Mouse (Mus musculus) cerebellum, adult 2 months (tissue): Measurements from ENCODE around the gene Fbln2. TPM values are rescaled to one million over a fixed set of nuclear protein-coding genes. Genes with fewer than 3 reads are reported as not detected.
"Not testable (repeated sequence)": the region's sequence is repeated elsewhere in the genome, so short reads cannot be mapped to it uniquely, and the experiment has no call there.

Source experiments
- DNase-seq, 2 experiments: peaks; one replicate each; pipeline ENCODE4 v3.0.0; 2021
- H3K27ac ChIP-seq: fragments of 200-500 bp; 2 replicates; pipeline ENCODE4 v1.5.1; 2012; ENCODE audit warnings: low read length, control low read depth, inconsistent platforms; ENCODE audit not compliant: insufficient read depth
- H3K27me3 ChIP-seq: fragments of 200-500 bp; 2 replicates; pipeline ENCODE4 v1.6.1; 2012; ENCODE audit warnings: inconsistent platforms, mild to moderate bottlenecking, low read length, moderate library complexity; ENCODE audit not compliant: control insufficient read depth, insufficient read depth
- H3K4me1 ChIP-seq: fragments of 200-500 bp; 2 replicates; pipeline ENCODE4 v1.6.1; 2011; ENCODE audit warnings: low read length; ENCODE audit not compliant: control insufficient read depth, insufficient read depth
- H3K4me3 ChIP-seq: fragments of 200-500 bp; replicated peaks from 2 replicates; pipeline ENCODE3; 2011; ENCODE audit warnings: mild to moderate bottlenecking, low read depth, low read length, control low read depth; ENCODE audit not compliant: insufficient read depth
- CTCF ChIP-seq: fragments of 200-500 bp; IDR thresholded peaks from 2 replicates; pipeline ENCODE4 v1.5.1; 2011; ENCODE audit warnings: low read depth, mild to moderate bottlenecking, control low read depth, low read length, moderate library complexity, borderline replicate concordance; ENCODE audit not compliant: insufficient read depth
- POLR2A ChIP-seq: fragments of 200-500 bp; IDR thresholded peaks from 2 replicates; pipeline ENCODE4 v1.6.1; 2011; ENCODE audit warnings: low read length, control low read depth, borderline replicate concordance; ENCODE audit not compliant: insufficient read depth
- WGBS: fragments of 180-500 bp; shearing (Covaris S2); methylation state at CpG from one replicate; pipeline ENCODE4 v1.1.7; 2018; 5-methylcytosine and 5-hydroxymethylcytosine counted together
- polyA plus RNA-seq: library from polyadenylated mRNA; depleted of rRNA; stranded (reverse); fragments of >200 nt; gene quantifications from 2 replicates; pipeline ENCODE4 v1.2.3, GENCODE M21; 2012; rRNA removed

The Fbln2 gene
- 3.3 and 4.0 TPM in 2 replicates for polyA plus RNA-seq

- H3K27ac ChIP-seq, H3K27me3 ChIP-seq, H3K4me3 ChIP-seq, DNase-seq, H3K4me1 ChIP-seq: not testable (repeated sequence)
Measured at GRCm38 (mm10) chr6:91212155-91212554, at the start of gene Fbln2. Fbln2 (plus strand) TSS chr6:91212455.

GRCm38 (mm10) chr6:91163195-91163911, 48.9 kb upstream of the Fbln2 start:
- no peak for DNase-seq
- WGBS, result 90% methylated on average over 5 of the region's 5 CpGs
- Histone ChIP-seq H3K27me3 (no peaks in the 10 kb centered on the region), H3K4me1 (peaks cover 28% of the 10 kb centered on the region), H3K4me3 (no peak overlapping the region), H3K27ac (no peak overlapping the region)
- TF ChIP-seq POLR2A, result no peak

GRCm38 (mm10) chr6:91164584-91164983, 47.7 kb upstream of the Fbln2 start:
- H3K27ac ChIP-seq, result no peak overlapping the region
- TF ChIP-seq CTCF (no peak), POLR2A (no peak)
- H3K4me1 ChIP-seq, result peaks cover 16% of the 10 kb centered on the region
- DNase-seq, result no peak
- no peak overlapping the region for H3K4me3 ChIP-seq
- H3K27me3 ChIP-seq, result no peaks in the 10 kb centered on the region
- WGBS, result 66% methylated on average over 2 of the region's 2 CpGs

GRCm38 (mm10) chr6:91165210-91165609, 47.0 kb upstream of the Fbln2 start:
- 33% methylated on average over 3 of the region's 3 CpGs for WGBS
- peak; percentile 74 to 83 for DNase-seq
- TF ChIP-seq POLR2A (no peak), CTCF (peak; percentile 95)
- Histone ChIP-seq H3K27ac (no peak overlapping the region), H3K27me3 (no peaks in the 10 kb centered on the region), H3K4me1 (peaks cover 10% of the 10 kb centered on the region), H3K4me3 (no peak overlapping the region)

GRCm38 (mm10) chr6:91167828-91168227, 44.4 kb upstream of the Fbln2 start:
- Histone ChIP-seq H3K4me3 (no peak overlapping the region), H3K27me3 (no peaks in the 10 kb centered on the region), H3K4me1 (peaks cover 4% of the 10 kb centered on the region; the same call in 1 of the 2 replicates), H3K27ac (no peak overlapping the region)
- TF ChIP-seq POLR2A, result no peak
- no peak for TF ChIP-seq CTCF
- no peak for DNase-seq
- 72% methylated on average over 3 of the region's 3 CpGs for WGBS

DNA sequence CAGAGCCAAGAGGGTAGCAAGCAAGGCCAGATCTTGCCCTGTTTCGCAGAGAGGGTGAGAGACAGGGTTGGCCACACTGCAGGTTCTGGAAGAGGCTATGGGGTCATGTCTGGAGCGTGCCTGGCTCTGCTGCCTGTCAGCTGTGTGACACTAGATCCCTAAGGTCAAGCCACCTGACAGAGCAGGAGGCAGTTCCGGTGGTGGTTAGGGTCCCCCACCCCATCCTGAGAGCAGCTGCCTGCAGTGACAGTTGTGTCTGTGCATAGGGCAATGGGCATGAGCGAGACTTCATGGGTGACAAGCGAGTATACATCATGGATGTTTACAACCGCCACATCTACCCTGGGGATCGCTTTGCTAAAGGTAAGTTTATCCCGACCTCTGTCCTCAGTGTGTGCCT, 43.1 kb upstream of the Fbln2 start:
- Histone ChIP-seq H3K27me3 (no peaks in the 10 kb centered on the region), H3K27ac (no peak overlapping the region), H3K4me3 (no peak overlapping the region), H3K4me1 (peaks cover 4% of the 10 kb centered on the region; the same call in 1 of the 2 replicates)
- TF ChIP-seq POLR2A, result no peak
- TF ChIP-seq CTCF, result no peak
- DNase-seq, result no peak
- 92% methylated on average over 8 of the region's 8 CpGs for WGBS

DNA sequence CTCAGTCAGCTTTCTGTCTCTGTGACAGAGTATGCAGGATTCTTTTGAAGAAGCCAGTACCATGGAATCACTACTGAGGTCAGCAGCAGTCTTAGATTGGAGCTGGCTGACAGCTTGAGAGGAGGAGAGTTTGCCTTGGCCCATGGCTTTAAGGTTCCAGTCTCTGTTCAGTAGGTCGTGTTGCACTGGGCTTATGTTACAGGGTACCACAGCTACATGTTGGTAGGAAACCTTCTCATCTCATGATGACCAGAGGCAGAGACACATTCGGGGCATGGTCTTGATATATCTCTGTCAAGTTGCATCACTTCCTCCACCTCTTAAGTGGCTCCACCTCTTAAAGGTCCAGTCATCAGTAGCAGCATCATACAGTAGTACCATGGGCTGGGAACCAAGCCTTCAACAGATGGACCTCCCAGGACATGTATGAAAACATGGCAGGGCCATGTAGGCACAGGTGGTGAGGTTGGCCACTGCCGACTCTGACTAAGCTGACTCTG, 40.8 kb upstream of the Fbln2 start:
- DNase-seq, result no peak
- Histone ChIP-seq H3K27ac (no peak overlapping the region), H3K4me3 (no peak overlapping the region), H3K4me1 (peaks cover 4% of the 10 kb centered on the region; the same call in 1 of the 2 replicates), H3K27me3 (no peaks in the 10 kb centered on the region)
- TF ChIP-seq CTCF, result no peak
- no peak for TF ChIP-seq POLR2A
- WGBS, result 46% methylated on average over 3 of the region's 3 CpGs

DNA sequence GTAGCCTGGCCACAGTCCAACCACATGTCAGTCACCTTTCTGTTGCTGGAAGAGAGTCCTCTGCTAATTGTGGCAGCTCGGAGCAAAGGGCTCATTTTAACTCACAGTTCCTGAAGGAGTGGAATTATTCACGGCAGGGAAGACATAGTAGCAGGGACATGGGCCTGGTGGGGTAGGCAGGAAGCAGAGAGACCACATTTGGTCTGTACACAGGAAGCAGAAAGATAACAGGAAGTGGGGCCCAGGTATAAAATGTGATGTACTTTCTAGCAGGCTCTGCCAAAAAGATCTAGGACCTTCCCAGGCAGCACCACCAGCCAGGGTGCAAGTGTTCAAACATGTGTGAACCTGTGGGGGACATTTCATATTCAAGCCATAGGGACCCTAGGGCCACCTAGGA, 39.9 kb upstream of the Fbln2 start:
- no peak for DNase-seq
- Histone ChIP-seq H3K4me3 (no peak overlapping the region), H3K4me1 (peaks cover 4% of the 10 kb centered on the region; the same call in 1 of the 2 replicates), H3K27me3 (no peaks in the 10 kb centered on the region), H3K27ac (no peak overlapping the region)
- no peak for TF ChIP-seq POLR2A
- TF ChIP-seq CTCF, result no peak
- WGBS, result 70% methylated on average over 2 of the region's 2 CpGs
